Mouse (Mus musculus) MEL (cell line): ENCODE results near the gene Pik3r3.

Source experiments
- CTCF ChIP-seq, 3 experiments: IDR thresholded peaks in 2 of 3; conservative IDR thresholded peaks in 1 of 3; 2 replicates each; pipeline ENCODE4 v1.5.1; 2011 to 2012; ENCODE audit warnings: low read length in 3 of 3, low read depth in 2 of 3, mild to moderate bottlenecking in 2 of 3, improper control_type of control experiment in 1 of 3, inconsistent platforms in 1 of 3, mixed read lengths in 1 of 3, moderate library complexity in 1 of 3; ENCODE audit not compliant: control insufficient read depth in 1 of 3, insufficient read depth in 1 of 3, poor library complexity in 1 of 3, severe bottlenecking in 1 of 3
- ELF1 ChIP-seq: IDR thresholded peaks from 2 replicates; pipeline ENCODE4 v1.6.1; 2014; ENCODE audit warnings: low read depth, mild to moderate bottlenecking, inconsistent platforms, low read length, improper control_type of control experiment, moderate library complexity
- GATA1 ChIP-seq: IDR thresholded peaks from 2 replicates; pipeline ENCODE4 v1.6.1; 2011; ENCODE audit warnings: low read depth, low read length, improper control_type of control experiment
- HCFC1 ChIP-seq: IDR thresholded peaks from 2 replicates; pipeline ENCODE4 v1.6.1; 2012; ENCODE audit warnings: low read depth, mild to moderate bottlenecking, inconsistent platforms, low read length, improper control_type of control experiment, moderate library complexity
- MAX ChIP-seq: IDR thresholded peaks from 2 replicates; pipeline ENCODE4 v1.6.1; 2011; ENCODE audit warnings: low read length, improper control_type of control experiment
- MAZ ChIP-seq: IDR thresholded peaks from 2 replicates; pipeline ENCODE4 v1.6.1; 2012; ENCODE audit warnings: low read depth, mild to moderate bottlenecking, inconsistent platforms, low read length, improper control_type of control experiment
- NELFE ChIP-seq: IDR thresholded peaks from 2 replicates; pipeline ENCODE4 v1.6.1; 2011; ENCODE audit warnings: low read depth, low read length, improper control_type of control experiment
- POLR2A ChIP-seq, 2 experiments: IDR thresholded peaks; 2 replicates each; pipeline ENCODE4 v1.6.1; 2011 to 2012; ENCODE audit warnings: low read length in 2 of 2, mild to moderate bottlenecking in 2 of 2, control low read depth in 1 of 2, improper control_type of control experiment in 1 of 2, low read depth in 1 of 2, moderate library complexity in 1 of 2; ENCODE audit not compliant: control insufficient read depth in 1 of 2, insufficient read depth in 1 of 2, poor library complexity in 1 of 2
- RAD21 ChIP-seq: IDR thresholded peaks from 2 replicates; pipeline ENCODE4 v1.6.1; 2011; ENCODE audit warnings: mild to moderate bottlenecking, low read depth, low read length, improper control_type of control experiment
- TAL1 ChIP-seq: IDR thresholded peaks from 2 replicates; pipeline ENCODE4 v1.6.1; 2012; ENCODE audit warnings: mild to moderate bottlenecking, inconsistent platforms, low read length, moderate library complexity, mixed read lengths
- ZC3H11A ChIP-seq: IDR thresholded peaks from 2 replicates; pipeline ENCODE4 v1.6.1; 2012; ENCODE audit warnings: low read depth, mild to moderate bottlenecking, inconsistent platforms, low read length, improper control_type of control experiment
- ZKSCAN1 ChIP-seq: IDR thresholded peaks from 2 replicates; pipeline ENCODE4 v1.6.1; 2012; ENCODE audit warnings: low read depth, mild to moderate bottlenecking, inconsistent platforms, low read length, improper control_type of control experiment, moderate library complexity
- ZNF384 ChIP-seq: IDR thresholded peaks from 2 replicates; pipeline ENCODE4 v1.6.1; 2012; ENCODE audit warnings: low read depth, mild to moderate bottlenecking, inconsistent platforms, low read length, improper control_type of control experiment

GRCm38 (mm10) chr4:116182079-116182478 lies 39.3 kb upstream of the Pik3r3 start:
- TF ChIP-seq CTCF (IDR thresholded peaks at IDR 0.05 in 2 of 3, conservative IDR thresholded peaks at IDR 0.05 in 1 of 3; ENCODE audit: control insufficient read depth in 1 of 3, insufficient read depth in 1 of 3, low read depth in 2 of 3, low read length in 3 of 3, poor library complexity in 1 of 3, severe bottlenecking in 1 of 3) (no peak), ELF1 (no peak), RAD21 (no peak), ZKSCAN1 (no peak), POLR2A (IDR thresholded peaks at IDR 0.05; ENCODE audit: control insufficient read depth in 1 of 2, insufficient read depth in 1 of 2, low read depth in 1 of 2, low read length in 2 of 2, poor library complexity in 1 of 2) (no peak), NELFE (no peak), TAL1 (no peak), MAZ (no peak), ZNF384 (no peak), MAX (no peak), ZC3H11A (no peak), HCFC1 (no peak), GATA1 (no peak)
